Mouse (Mus musculus) ES-E14 (cell line): ENCODE data around the gene Isy1. TPM values are rescaled to one million over a fixed set of nuclear protein-coding genes. Genes with fewer than 3 reads are reported as not detected.

Experiments
- DNase-seq: peaks from one replicate; pipeline ENCODE4 v3.0.0-alpha.2; 2013; ENCODE audit warnings: low read depth, low spot score
- H3K27ac ChIP-seq: 2 replicates; pipeline ENCODE4 v1.5.1; 2012; ENCODE audit warnings: low read depth, mild to moderate bottlenecking, low read length, moderate library complexity, mixed read lengths; ENCODE audit not compliant: poor library complexity, insufficient read depth, severe bottlenecking
- H3K36me3 ChIP-seq: 2 replicates; pipeline ENCODE4 v1.6.1; 2012; ENCODE audit warnings: mild to moderate bottlenecking, low read length, moderate library complexity, mixed read lengths; ENCODE audit not compliant: control insufficient read depth, poor library complexity, insufficient read depth, severe bottlenecking
- H3K4me1 ChIP-seq, 2 experiments: fragments of 150-350 bp in 1 of 2; sonication (generic) in 1 of 2; 2 replicates each; pipeline ENCODE4 v1.6.1; 2012; ENCODE audit warnings: low read length in 2 of 2, mild to moderate bottlenecking in 1 of 2, mixed read lengths in 1 of 2; ENCODE audit not compliant: control insufficient read depth in 2 of 2, insufficient read depth in 2 of 2, poor library complexity in 1 of 2
- H3K4me3 ChIP-seq, 2 experiments: fragments of 150-350 bp in 1 of 2; sonication (generic) in 1 of 2; 2 replicates each; pipeline ENCODE4 v1.5.1; 2012; ENCODE audit warnings: low read length in 2 of 2, low read depth in 1 of 2, mild to moderate bottlenecking in 1 of 2, mixed read lengths in 1 of 2; ENCODE audit not compliant: insufficient read depth in 1 of 2, poor library complexity in 1 of 2, severe bottlenecking in 1 of 2
- H3K9ac ChIP-seq: 2 replicates; pipeline ENCODE4 v1.6.1; 2012; ENCODE audit warnings: low read depth, mild to moderate bottlenecking, low read length, mixed read lengths; ENCODE audit not compliant: poor library complexity, insufficient read depth, severe bottlenecking
- H3K9me3 ChIP-seq: fragments of 150-350 bp; sonication (generic); 2 replicates; pipeline ENCODE4 v1.6.1; 2012; ENCODE audit warnings: low read depth, mild to moderate bottlenecking, low read length; ENCODE audit not compliant: control insufficient read depth, insufficient read depth
- CHD2 ChIP-seq: IDR thresholded peaks from 2 replicates; pipeline ENCODE4 v1.6.1; 2014; ENCODE audit warnings: mild to moderate bottlenecking, low read depth, low read length, inconsistent platforms
- HCFC1 ChIP-seq: IDR thresholded peaks from 2 replicates; pipeline ENCODE4 v1.6.1; 2012; ENCODE audit warnings: low read length, inconsistent platforms, borderline replicate concordance; ENCODE audit not compliant: insufficient read depth
- MAFK ChIP-seq: IDR thresholded peaks from 2 replicates; pipeline ENCODE4 v1.6.1; 2014; ENCODE audit warnings: mild to moderate bottlenecking, low read depth, low read length, inconsistent platforms; ENCODE audit not compliant: insufficient read depth
- ZC3H11A ChIP-seq: IDR thresholded peaks from 2 replicates; pipeline ENCODE4 v1.6.1; 2012; ENCODE audit warnings: low read depth, mild to moderate bottlenecking, inconsistent platforms, low read length, borderline replicate concordance
- ZNF384 ChIP-seq: IDR thresholded peaks from 2 replicates; pipeline ENCODE4 v1.6.1; 2012; ENCODE audit warnings: low read depth, low read length, inconsistent platforms
- in situ Hi-C, 2 experiments: fragments of 600-800 bp; cut with MboI; formaldehyde crosslinking; loops; one replicate each; pipeline ENCODE4 v1.15.1; 2025; ENCODE audit warnings: low sequenced_read_pairs in 2 of 2, inconsistent platforms in 1 of 2; ENCODE audit not compliant: unreplicated experiment in 2 of 2
- total RNA-seq: library from RNA; depleted of rRNA; stranded (reverse); fragments of 300-350 nt; gene quantifications from 2 replicates; pipeline ENCODE4 v1.2.3, GENCODE M21; 2012

Isy1 gene
- total RNA-seq, 1 experiment, result 48.8 TPM

- DNase-seq, result no peak
- Histone ChIP-seq H3K4me3 (no peak overlapping the region), H3K36me3 (no peaks in the 10 kb centered on the region), H3K4me1 (no peaks in the 10 kb centered on the region; a peak in 2 of 4 replicates), H3K27ac (no peak overlapping the region), H3K9ac (no peak overlapping the region), H3K9me3 (no peaks in the 10 kb centered on the region)
- in situ Hi-C loops, result no loop called here
- no peak for TF ChIP-seq HCFC1
- TF ChIP-seq ZC3H11A, result no peak
- no peak for TF ChIP-seq CHD2
- no peak for TF ChIP-seq ZNF384
- TF ChIP-seq MAFK, result no peak
These were observed 54.6 kb downstream of the Isy1 start for GRCm38 (mm10) chr6:87784033-87784432.

GRCm38 (mm10) chr6:87780546-87781301 lies 57.9 kb downstream of the Isy1 start:
- H3K4me3 ChIP-seq, result no peak overlapping the region
- no peaks in the 10 kb centered on the region for H3K4me1 ChIP-seq
- H3K27ac ChIP-seq, result no peak overlapping the region
- TF ChIP-seq ZNF384 (no peak), MAFK (no peak), ZC3H11A (no peak), HCFC1 (no peak), CHD2 (no peak)
- no peaks in the 10 kb centered on the region for H3K9me3 ChIP-seq
- no peak for DNase-seq
- no peak overlapping the region for H3K9ac ChIP-seq
- in situ Hi-C loops, result no loop called here
- H3K36me3 ChIP-seq, result no peaks in the 10 kb centered on the region

- Histone ChIP-seq H3K9me3 (no peaks in the 10 kb centered on the region), H3K27ac (no peak overlapping the region), H3K4me3 (no peak overlapping the region), H3K36me3 (no peaks in the 10 kb centered on the region), H3K4me1 (no peaks in the 10 kb centered on the region), H3K9ac (no peak overlapping the region)
- no peak for TF ChIP-seq ZC3H11A
- no peak for TF ChIP-seq HCFC1
- DNase-seq, result no peak
- in situ Hi-C loops, result no loop called here
These were observed 59.1 kb downstream of the Isy1 start for GRCm38 (mm10) chr6:87779174-87780165.

GRCm38 (mm10) chr6:87778294-87779173 lies 60.1 kb downstream of the Isy1 start:
- H3K36me3 ChIP-seq, result no peaks in the 10 kb centered on the region
- H3K27ac ChIP-seq, result no peak overlapping the region
- no peak for DNase-seq
- no peak overlapping the region for H3K4me3 ChIP-seq
- no peaks in the 10 kb centered on the region for H3K9me3 ChIP-seq
- H3K9ac ChIP-seq, result no peak overlapping the region
- in situ Hi-C loops, result no loop called here
- TF ChIP-seq ZNF384, result no peak
- TF ChIP-seq CHD2, result no peak
- TF ChIP-seq HCFC1, result no peak
- TF ChIP-seq MAFK, result no peak
- no peaks in the 10 kb centered on the region for H3K4me1 ChIP-seq
